Mouse (Mus musculus) ES-E14 (cell line): Measurements from ENCODE around the gene Pole2. TPM values are rescaled to one million over a fixed set of nuclear protein-coding genes. Genes with fewer than 3 reads are reported as not detected.

Source experiments
- DNase-seq: peaks from one replicate; pipeline ENCODE4 v3.0.0-alpha.2; 2013; ENCODE audit warnings: low read depth, low spot score
- H3K27ac ChIP-seq: 2 replicates; pipeline ENCODE4 v1.5.1; 2012; ENCODE audit warnings: low read depth, mild to moderate bottlenecking, low read length, moderate library complexity, mixed read lengths; ENCODE audit not compliant: poor library complexity, insufficient read depth, severe bottlenecking
- H3K36me3 ChIP-seq: 2 replicates; pipeline ENCODE4 v1.6.1; 2012; ENCODE audit warnings: mild to moderate bottlenecking, low read length, moderate library complexity, mixed read lengths; ENCODE audit not compliant: control insufficient read depth, poor library complexity, insufficient read depth, severe bottlenecking
- H3K4me1 ChIP-seq, 2 experiments: fragments of 150-350 bp in 1 of 2; sonication (generic) in 1 of 2; 2 replicates each; pipeline ENCODE4 v1.6.1; 2012; ENCODE audit warnings: low read length in 2 of 2, mild to moderate bottlenecking in 1 of 2, mixed read lengths in 1 of 2; ENCODE audit not compliant: control insufficient read depth in 2 of 2, insufficient read depth in 2 of 2, poor library complexity in 1 of 2
- H3K4me3 ChIP-seq, 2 experiments: fragments of 150-350 bp in 1 of 2; sonication (generic) in 1 of 2; 2 replicates each; pipeline ENCODE4 v1.5.1; 2012; ENCODE audit warnings: low read length in 2 of 2, low read depth in 1 of 2, mild to moderate bottlenecking in 1 of 2, mixed read lengths in 1 of 2; ENCODE audit not compliant: insufficient read depth in 1 of 2, poor library complexity in 1 of 2, severe bottlenecking in 1 of 2
- H3K9ac ChIP-seq: 2 replicates; pipeline ENCODE4 v1.6.1; 2012; ENCODE audit warnings: low read depth, mild to moderate bottlenecking, low read length, mixed read lengths; ENCODE audit not compliant: poor library complexity, insufficient read depth, severe bottlenecking
- H3K9me3 ChIP-seq: fragments of 150-350 bp; sonication (generic); 2 replicates; pipeline ENCODE4 v1.6.1; 2012; ENCODE audit warnings: low read depth, mild to moderate bottlenecking, low read length; ENCODE audit not compliant: control insufficient read depth, insufficient read depth
- CHD2 ChIP-seq: IDR thresholded peaks from 2 replicates; pipeline ENCODE4 v1.6.1; 2014; ENCODE audit warnings: mild to moderate bottlenecking, low read depth, low read length, inconsistent platforms
- HCFC1 ChIP-seq: IDR thresholded peaks from 2 replicates; pipeline ENCODE4 v1.6.1; 2012; ENCODE audit warnings: low read length, inconsistent platforms, borderline replicate concordance; ENCODE audit not compliant: insufficient read depth
- MAFK ChIP-seq: IDR thresholded peaks from 2 replicates; pipeline ENCODE4 v1.6.1; 2014; ENCODE audit warnings: mild to moderate bottlenecking, low read depth, low read length, inconsistent platforms; ENCODE audit not compliant: insufficient read depth
- ZC3H11A ChIP-seq: IDR thresholded peaks from 2 replicates; pipeline ENCODE4 v1.6.1; 2012; ENCODE audit warnings: low read depth, mild to moderate bottlenecking, inconsistent platforms, low read length, borderline replicate concordance
- ZNF384 ChIP-seq: IDR thresholded peaks from 2 replicates; pipeline ENCODE4 v1.6.1; 2012; ENCODE audit warnings: low read depth, low read length, inconsistent platforms
- in situ Hi-C, 2 experiments: fragments of 600-800 bp; cut with MboI; formaldehyde crosslinking; loops; one replicate each; pipeline ENCODE4 v1.15.1; 2025; ENCODE audit warnings: low sequenced_read_pairs in 2 of 2, inconsistent platforms in 1 of 2; ENCODE audit not compliant: unreplicated experiment in 2 of 2
- total RNA-seq: library from RNA; depleted of rRNA; stranded (reverse); fragments of 300-350 nt; gene quantifications from 2 replicates; pipeline ENCODE4 v1.2.3, GENCODE M21; 2012

Pole2 gene
- total RNA-seq, 1 experiment = 24.4 TPM

DNA sequence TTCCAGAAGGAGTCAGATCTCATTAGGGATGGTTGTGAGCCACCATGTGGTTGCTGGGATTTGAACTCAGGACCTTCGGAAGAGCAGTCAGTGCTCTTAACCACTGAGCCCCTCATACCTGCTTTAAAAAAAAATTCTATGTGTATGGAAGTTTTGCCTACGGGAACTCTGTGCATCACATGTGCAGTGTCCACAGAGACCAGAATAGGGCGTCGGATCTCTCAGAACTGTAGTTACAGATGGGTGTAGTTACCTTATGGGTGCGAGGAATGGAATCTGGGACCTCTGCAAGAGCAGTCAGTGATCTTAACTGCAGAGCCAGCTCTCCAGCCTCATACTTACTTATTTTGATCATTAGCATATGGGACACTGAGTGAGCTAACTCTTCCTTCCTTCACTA is 34.3 kb upstream of the Pole2 start:
- H3K27ac ChIP-seq = no peak overlapping the region
- no peak for DNase-seq
- H3K36me3 ChIP-seq = no peaks in the 10 kb centered on the region
- TF ChIP-seq HCFC1 = no peak
- TF ChIP-seq MAFK = no peak
- no peak for TF ChIP-seq ZC3H11A
- no peak for TF ChIP-seq CHD2
- no peak for TF ChIP-seq ZNF384
- no peaks in the 10 kb centered on the region for H3K4me1 ChIP-seq
- no peak overlapping the region for H3K4me3 ChIP-seq
- no peak overlapping the region for H3K9ac ChIP-seq
- no peaks in the 10 kb centered on the region for H3K9me3 ChIP-seq
- in situ Hi-C loops = no loop called here

DNA sequence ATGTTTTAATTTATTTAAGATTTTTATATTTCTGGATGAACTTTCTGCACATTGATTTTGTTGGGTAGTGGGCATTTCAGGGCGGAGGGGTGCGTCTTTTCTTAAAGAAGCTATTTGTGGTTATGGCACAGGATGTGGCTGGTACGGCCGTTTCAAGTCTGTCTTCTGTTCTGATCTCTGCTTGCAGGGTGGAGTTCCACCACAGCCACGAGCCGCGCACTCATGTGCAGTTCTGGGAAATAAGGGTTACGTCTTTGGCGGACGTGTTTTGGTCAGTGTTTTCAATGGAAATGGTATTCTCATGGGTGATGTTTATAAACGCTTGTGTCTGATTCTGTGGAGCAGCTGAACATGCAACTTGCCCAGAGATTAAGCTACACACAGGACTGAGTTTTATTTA is 29.8 kb upstream of the Pole2 start:
- TF ChIP-seq HCFC1 (no peak), MAFK (no peak), ZNF384 (no peak)
- H3K9me3 ChIP-seq = no peaks in the 10 kb centered on the region
- no peak overlapping the region for H3K9ac ChIP-seq
- no peaks in the 10 kb centered on the region for H3K36me3 ChIP-seq
- no peak overlapping the region for H3K27ac ChIP-seq
- DNase-seq = no peak
- H3K4me1 ChIP-seq = no peaks in the 10 kb centered on the region
- in situ Hi-C loops = no loop called here
- H3K4me3 ChIP-seq = no peak overlapping the region

DNA sequence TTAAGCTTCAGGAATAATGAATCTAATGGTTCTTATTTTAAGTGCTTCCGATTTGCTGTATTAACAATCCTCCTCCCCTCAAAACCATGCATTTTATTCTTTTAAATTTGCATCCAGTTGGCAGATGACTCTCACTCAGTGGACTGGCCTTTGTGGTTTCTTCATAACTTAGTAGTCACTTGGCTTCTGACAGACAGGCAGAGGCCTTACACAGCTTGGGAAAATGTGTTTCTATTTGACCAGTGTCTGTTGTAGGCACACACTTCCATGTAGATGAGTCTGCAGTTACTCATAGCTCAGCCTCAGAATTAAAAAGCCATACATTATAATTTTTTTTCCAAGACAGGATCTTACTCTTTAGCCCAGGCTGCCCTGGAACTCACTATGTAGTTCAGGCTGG is 25.8 kb upstream of the Pole2 start:
- H3K9me3 ChIP-seq = no peaks in the 10 kb centered on the region
- DNase-seq = no peak
- no peaks in the 10 kb centered on the region for H3K4me1 ChIP-seq
- H3K27ac ChIP-seq = no peak overlapping the region
- in situ Hi-C loops = no loop called here
- H3K4me3 ChIP-seq = no peak overlapping the region
- TF ChIP-seq ZC3H11A (no peak), CHD2 (no peak), HCFC1 (no peak), MAFK (no peak), ZNF384 (no peak)
- no peak overlapping the region for H3K9ac ChIP-seq
- no peaks in the 10 kb centered on the region for H3K36me3 ChIP-seq

DNA sequence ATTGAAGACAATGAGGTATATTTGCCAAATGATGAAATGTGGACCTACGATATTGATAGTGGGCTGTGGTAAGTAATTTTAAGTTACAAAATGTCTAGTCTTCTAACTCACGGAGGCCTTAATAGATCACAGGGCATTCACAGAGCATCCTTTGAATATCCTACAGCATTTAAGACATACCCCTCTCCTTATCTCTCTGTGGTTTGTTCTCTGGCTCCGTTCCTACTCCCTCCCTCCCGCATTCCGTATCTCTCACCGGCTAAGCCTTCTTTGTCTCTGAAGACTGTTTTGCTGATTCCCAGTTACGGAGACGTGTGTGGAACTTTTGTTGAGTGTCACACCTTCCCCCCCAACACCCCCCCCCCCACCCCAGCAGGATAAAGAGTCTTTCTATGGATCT is 22.8 kb upstream of the Pole2 start:
- Histone ChIP-seq H3K27ac (no peak overlapping the region), H3K4me1 (no peaks in the 10 kb centered on the region), H3K9ac (no peak overlapping the region), H3K4me3 (no peak overlapping the region), H3K36me3 (no peaks in the 10 kb centered on the region), H3K9me3 (no peaks in the 10 kb centered on the region)
- DNase-seq = no peak
- in situ Hi-C loops = no loop called here
- TF ChIP-seq ZNF384 = no peak
- no peak for TF ChIP-seq HCFC1
- no peak for TF ChIP-seq ZC3H11A
- no peak for TF ChIP-seq MAFK
- TF ChIP-seq CHD2 = no peak

DNA sequence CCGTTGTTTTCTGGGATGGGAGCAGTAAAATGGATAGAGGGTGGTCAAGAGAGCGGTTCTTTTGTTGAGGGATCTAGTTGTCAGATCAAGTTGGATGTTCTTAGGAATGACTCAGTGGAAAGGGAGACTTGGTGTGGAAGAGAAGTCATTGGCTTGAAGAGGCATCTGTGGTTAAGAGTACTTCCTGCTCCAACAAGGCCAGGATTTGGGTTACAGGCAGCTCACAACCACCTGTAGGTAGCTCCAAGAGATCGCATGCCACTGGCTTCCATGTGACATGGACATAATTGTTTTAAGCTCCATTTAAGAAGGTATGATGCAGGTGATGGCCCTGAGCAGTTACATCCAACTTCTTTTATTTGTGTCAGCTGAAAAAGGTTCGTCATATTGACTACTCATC is 21.8 kb upstream of the Pole2 start:
- TF ChIP-seq CHD2 = no peak
- no peak for TF ChIP-seq MAFK
- TF ChIP-seq HCFC1 = no peak
- no peak for TF ChIP-seq ZC3H11A
- TF ChIP-seq ZNF384 = no peak
- Histone ChIP-seq H3K9ac (no peak overlapping the region), H3K36me3 (no peaks in the 10 kb centered on the region), H3K4me1 (no peaks in the 10 kb centered on the region), H3K27ac (no peak overlapping the region), H3K9me3 (no peaks in the 10 kb centered on the region), H3K4me3 (no peak overlapping the region)
- in situ Hi-C loops = no loop called here
- DNase-seq = no peak
